Mouse (Mus musculus) bone marrow macrophage, adult 2 months (primary cell): ENCODE data around the gene Egln1.

Experiments
- CTCF ChIP-seq: IDR thresholded peaks from 2 replicates; pipeline ENCODE4 v1.5.1; 2012; ENCODE audit warnings: low read depth, mild to moderate bottlenecking, low read length, moderate library complexity
- POLR2A ChIP-seq: IDR thresholded peaks from 2 replicates; pipeline ENCODE4 v1.6.1; 2012; ENCODE audit warnings: mild to moderate bottlenecking, low read depth, low read length, borderline replicate concordance

- TF ChIP-seq CTCF = no peak
- no peak for TF ChIP-seq POLR2A
Measured at GRCm38 (mm10) chr8:124878141-124878540, 71.0 kb downstream of the Egln1 start.
